Mouse (Mus musculus) cerebellum, adult 8-10 months (tissue): Measurements from ENCODE around the gene Krba1.
A peak's percentile ranks its signal among the peaks of the same experiment; 100 is the strongest.

Source experiments
- DNase-seq: peaks from one replicate; pipeline ENCODE4 v3.0.0; 2022

Gene Krba1

DNA sequence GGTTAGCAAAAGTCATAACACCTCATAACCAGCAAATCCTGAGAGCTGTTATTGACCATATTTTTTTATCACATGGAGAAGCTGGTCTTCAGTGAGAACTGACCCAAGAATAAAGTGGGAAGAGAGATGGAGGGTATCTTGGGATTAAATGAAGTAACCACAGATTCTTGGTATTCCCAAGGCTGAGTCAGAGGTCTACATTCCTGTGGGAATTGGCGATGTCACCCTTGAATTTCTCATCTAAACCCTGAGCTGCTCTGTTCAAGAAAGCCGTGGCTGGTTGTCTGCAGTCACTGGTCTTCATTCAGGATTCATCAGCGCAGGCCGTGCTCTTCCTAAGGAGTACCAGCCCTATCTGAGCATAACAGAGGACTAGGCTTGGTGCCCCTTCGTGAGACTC lies 31.6 kb downstream of the Krba1 start:
- no peak for DNase-seq

DNA sequence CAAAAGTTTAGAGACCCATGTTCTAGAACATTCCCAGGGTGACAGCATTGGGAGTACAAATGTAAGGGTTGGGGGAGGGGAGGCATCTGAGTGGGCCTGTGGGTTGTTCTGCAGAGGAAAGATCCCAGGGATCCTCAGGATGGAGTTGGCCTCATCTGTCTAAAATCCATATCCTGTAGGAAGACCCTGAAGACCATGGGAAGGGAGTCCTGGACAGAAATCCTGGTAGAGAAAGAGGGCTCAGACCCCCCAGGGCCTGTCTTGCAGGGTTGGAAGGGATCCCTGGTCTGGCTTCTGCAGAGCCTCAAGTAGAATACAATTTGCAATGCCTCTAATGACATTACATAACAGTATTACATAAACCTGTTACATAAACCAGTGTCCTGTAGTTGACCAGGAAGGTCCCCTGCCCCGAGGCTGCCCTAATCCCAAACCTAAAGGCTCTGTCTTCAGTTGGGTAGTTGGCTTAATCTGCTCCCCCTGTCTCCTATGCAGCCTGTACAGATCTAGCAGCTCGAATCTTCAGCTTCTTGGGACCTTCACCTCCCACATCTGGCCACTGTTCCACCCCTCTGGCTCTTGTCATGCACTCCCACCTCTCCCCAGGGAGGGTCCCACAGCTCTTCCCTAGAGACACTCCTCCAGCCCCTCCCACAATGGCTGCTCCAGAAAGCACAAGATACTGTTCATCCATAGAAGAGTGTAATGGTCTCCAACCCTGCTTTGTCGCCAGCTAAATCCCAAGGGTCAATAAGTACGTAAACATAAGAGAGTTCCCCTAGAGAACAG lies 33.6 kb downstream of the Krba1 start:
- DNase-seq, result no peak

DNA sequence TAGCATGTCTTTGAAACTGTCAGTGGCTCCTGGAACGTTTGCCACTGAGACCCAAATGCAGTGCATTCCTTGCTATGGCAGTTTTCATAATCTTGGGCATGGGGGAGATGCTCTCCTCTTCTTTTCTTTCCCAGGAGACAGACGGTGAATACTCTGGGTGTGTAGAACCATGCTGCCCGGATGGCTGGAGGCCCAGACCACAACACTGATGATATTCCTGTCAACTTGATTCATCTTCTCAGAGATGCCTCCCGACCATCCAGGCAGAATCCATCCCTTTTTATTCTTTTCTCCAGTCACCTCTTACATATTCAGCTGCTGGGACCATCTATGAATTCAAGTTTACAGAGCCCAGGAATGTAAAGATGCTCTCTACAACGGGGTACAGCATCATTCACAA lies 35.4 kb downstream of the Krba1 start:
- no peak for DNase-seq

DNA sequence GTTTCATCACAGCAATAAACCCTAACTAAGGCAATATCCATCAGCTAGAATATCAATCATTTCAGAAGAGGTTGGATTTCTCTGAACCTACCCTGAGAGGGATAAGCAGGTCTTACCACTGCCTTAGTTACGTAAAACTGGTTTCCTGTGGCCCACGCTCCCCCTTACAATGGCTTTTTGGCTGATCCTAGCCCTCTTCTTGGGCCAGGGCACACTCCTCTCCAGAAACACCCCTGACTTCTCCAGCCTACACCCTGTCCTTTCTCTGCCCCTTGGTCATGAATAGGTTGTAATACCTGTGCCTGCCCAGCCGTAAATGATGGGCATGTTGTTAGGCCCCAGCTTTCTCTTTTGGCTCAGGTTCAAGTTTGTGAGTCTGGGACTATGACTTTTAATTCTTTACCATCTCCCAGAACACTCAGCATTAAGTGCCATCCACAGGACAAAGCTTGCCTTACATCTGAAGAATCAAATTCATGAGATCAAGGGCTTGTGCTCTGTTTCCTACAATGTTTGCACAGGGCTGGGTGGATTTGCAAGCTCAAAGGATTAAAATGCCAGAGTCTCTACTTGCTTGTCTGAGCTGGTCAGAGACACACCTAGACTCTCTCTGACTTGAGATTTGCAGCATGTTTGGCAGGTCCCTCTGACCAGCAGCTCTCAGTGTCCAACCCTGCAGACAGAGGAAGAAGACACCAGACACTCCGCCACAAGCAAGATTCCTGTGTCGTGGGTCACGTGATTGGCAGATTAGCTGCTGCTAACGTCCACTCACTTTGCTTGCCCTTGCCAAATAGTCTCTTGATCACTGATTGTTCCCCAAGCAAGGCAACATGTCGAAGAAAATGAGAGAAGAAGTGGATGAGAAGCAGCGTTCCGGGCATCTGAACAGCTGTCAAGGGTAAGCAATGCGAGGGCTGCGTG lies 37.8 kb downstream of the Krba1 start:
- DNase-seq, result no peak

DNA sequence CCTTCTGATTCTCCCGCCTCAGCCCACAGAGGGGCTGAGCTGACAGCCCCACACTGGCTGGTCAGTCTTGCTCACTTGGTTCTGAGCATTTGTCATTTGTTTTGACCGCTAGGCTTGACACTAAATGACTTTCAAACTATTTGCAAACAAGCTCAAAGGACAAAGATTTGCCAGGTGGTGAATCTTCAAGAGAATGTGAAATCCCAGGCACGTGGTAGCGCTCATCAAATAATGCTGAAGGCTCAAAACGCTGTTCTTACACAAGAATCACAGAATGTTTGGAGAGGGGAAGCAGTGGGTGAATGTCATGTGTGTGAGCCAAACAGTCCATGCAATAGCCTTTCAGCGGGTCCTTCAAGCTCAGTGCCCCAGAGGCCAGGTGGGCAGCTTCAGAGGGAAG lies 39.3 kb downstream of the Krba1 start:
- DNase-seq, result no peak

DNA sequence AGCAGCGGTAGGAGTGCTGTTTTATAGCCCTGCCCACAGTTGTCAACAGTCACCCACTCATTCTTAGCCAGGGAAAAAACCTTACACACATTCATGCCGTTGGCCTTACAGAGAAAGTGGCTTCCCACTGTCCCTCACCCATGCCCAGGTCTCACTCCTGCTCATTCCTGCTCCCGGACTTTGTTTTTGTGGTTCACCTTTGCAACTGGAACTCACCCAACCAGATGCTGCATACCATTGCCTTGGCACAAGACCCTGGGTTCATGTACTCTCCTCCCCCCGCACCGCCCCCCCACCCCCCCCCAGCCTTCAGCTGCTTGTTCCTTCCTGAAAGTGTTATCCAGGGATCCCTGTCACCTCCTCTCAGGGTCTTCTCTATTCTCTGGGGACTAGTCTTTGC lies 39.7 kb downstream of the Krba1 start:
- DNase-seq, result no peak

DNA sequence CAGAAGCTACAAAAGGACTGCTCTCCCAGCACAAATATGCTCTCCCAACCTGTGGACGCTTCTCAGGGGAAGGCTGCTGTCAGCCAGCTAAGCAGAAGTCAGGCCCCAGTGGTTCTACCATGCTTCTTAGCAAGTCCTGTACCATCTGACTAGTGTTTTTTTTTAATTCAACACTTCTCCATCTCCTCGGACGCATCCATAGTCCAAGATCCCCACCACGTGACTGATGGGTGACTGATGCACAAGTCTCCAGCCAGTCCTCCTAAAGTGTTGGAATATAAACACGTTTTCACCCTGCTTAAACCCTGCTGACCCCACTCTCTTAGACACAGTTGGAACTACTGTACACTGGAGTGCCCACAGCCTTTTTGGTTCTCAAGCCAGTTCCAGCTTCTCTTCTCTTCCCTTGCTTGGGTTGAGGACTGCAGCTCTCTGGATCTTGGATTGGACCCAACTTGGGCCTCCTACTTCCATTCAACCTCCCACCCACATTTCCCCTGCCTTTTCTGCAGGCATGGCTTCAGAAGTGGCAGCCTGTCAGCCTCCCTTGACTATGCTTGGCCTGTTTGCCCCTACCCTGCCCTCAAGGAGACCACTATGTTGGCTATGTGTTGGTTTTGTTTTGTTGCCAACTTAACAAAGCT lies 40.4 kb downstream of the Krba1 start:
- no peak for DNase-seq

DNA sequence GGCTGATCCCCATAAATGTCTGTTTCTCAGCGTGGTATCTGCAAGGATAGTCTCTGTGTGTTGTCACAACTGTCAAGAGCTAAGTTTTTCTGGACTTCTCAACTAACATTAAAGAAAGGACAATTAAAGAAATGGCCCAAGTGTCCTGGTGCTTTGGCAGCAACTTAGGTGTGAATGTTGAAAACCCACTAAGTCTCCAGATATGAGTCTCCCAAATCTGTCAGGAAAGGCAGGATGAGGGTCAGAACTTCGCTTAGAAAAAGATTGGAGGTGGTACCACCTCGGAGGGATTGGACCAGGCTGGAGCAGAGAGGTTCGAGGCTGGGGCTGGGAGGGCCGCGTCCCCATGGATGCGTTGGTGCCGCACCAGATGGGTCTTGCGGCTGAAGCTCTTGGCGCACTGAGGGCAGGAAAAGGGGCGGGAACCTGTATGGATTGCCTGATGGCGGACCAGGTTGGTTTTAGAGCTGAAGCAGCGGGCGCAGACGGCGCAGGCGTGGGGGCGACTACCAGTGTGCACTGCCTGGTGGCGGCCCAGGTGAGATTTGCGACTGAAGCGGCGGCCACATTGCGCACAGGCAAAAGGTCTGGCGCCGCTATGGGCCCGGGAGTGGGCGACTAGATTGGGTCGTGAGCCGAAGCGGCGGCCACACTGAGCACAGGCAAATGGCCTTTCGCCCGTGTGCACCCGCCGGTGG lies 42.4 kb downstream of the Krba1 start:
- no peak for DNase-seq

DNA sequence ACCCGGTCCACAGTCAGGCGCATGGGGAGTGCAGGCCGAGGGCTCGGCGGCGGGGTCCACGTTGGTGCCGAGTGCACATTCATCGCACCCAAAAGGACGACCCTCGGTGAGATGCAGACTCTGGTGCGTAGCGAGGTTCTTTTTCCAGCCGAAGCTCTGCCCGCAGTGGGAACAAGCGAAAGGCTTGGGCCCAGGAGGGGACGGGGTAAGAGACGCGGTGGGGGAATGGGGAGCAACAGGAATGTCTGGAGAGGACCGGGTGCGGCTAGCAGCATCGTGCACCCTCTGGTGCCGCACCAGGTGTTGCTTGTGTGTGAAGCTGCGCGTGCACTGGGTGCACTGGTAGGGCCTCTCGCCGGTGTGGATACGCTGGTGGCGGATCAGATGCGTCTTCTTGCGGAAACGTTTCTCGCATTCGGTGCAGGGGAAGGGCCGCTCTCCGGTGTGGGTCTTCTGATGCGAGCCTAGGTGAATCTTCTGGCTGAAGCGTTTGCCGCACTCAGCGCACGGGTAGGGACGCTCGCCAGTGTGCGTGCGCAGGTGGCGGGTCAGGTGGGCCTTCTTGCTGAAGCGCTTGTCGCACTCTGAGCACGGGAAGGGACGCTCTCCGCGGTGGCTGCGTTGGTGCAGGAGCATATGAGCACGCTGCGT lies 43.2 kb downstream of the Krba1 start:
- no peak for DNase-seq

DNA sequence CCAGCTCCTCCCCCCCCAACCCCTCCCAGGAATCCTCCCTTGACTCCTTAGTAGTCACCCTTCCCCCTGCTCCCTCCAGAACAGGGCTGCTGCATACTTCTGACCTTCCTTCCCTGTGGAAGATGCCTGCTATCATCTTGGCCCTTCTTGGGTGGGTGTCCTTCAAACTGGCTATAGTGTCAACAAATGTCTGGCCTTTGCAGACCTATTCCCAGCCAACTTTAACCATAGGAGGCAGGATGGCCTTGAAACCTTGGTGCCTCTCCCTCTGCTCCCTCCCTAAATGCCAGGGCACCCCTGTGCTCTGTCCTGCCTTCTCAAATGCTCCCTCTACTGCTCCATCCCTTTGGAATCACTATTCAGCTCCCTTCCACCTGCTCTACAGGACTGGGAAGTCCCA lies 44.3 kb downstream of the Krba1 start:
- no peak for DNase-seq

DNA sequence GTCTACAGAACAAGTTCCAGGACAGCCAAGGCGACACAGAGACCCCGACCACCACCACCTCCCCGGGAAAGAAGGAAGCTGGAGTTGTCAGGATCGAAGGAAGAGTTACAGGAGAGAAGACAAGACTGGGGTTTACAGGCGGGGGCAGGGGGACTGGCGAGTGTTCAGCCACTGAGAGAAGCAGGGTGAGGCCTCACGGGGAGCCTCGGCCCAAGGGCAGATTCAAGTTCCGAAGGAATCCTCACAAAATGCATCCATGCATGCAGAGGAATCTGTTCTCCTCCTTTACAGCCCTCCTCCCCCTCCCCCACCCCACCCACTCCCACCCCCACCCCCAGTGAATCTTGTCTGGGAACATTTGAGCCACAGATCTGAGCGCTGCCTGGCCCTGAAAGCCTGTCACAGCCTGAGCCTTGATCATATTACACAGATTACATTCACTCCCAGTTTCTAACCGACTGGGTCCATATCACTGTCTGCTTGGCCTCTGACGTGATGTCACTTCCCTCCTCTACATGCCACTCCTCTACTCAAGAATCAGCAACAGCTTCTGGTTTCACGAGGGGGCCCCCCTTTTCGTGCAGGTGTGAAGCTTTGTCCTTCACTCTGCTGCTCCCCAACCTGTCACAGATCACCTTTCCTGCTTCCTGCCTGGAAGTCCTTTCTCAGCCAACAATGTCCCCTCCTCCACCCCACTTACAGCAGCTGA lies 45.1 kb downstream of the Krba1 start:
- no peak for DNase-seq

DNA sequence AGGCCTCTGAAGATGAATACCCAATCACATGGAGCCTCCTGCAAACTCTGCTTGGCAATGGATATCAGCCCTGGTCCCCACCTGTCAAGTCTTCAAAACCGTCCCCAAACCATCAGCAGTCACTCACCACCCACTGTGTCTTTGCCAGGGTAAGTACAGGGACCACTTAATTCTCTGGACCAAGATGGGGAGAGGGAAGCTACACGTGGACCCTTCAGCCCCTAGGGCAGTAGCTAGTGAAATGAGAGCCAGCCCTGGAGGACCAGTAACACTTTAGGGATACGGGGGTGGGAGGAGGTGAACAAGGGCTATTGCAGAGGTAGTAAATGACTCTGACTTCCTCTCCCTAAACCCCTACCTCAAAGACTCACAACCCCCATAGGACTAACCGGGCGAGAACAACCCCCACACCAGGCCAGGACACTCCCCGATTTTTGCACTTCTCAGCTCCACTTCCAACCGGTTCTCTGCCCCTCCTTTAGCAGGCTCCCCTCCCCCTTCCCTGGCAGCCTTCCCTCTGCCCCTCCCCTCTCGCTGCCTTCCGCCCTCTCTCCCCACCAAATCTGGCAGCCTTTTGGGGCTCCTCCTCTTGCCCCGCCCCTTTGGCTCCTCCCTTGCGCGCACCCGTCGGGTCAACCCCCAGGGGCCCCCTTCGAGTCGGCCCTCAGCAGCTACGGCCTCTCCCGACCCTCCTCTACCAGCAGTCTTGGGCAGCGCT lies 48.4 kb downstream of the Krba1 start:
- peak; percentile 89 for DNase-seq

DNA sequence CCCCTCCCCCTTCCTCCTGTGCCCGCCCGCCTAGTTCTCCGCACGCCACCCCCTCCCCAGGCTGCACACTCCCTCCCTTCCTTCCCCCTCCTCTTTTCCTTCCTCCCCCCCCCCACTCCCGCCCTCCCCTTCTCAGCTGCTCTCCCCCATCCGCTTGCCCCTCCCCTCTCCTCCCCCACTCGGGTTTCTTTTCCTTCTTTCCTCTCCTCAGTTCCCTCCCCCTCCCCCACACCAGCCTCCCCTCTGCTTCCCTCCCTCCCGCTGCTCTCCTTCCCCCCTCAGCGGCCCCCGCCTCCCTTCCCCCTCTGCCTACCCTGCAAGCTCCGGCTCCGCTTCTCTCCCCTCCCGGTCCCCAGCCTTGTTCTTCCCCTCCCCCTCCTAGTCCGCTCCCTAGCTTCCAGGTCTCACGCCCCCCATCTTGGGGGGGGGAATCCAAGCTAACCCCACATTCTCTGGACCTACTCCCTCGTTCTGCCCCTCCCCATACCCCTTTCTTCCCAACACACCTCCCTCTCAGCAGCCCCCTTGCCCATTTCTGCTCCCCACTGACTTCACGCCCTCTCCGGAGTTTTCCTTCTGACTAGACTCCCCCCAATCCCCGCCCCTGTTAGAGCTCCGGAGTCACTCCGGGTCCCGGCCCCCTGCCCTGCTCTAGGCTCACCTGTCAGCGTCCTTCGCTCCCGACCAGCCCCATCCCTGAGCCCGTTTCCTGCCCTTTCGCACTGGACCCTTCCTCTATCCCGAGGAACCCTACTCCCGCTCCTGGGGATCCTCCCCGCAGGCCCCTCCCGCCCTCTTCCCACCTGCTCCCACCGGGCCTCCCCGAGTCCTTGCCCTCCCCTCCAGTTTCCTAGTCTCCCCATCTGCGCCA lies 49.2 kb downstream of the Krba1 start:
- DNase-seq, result peak; percentile 56

DNA sequence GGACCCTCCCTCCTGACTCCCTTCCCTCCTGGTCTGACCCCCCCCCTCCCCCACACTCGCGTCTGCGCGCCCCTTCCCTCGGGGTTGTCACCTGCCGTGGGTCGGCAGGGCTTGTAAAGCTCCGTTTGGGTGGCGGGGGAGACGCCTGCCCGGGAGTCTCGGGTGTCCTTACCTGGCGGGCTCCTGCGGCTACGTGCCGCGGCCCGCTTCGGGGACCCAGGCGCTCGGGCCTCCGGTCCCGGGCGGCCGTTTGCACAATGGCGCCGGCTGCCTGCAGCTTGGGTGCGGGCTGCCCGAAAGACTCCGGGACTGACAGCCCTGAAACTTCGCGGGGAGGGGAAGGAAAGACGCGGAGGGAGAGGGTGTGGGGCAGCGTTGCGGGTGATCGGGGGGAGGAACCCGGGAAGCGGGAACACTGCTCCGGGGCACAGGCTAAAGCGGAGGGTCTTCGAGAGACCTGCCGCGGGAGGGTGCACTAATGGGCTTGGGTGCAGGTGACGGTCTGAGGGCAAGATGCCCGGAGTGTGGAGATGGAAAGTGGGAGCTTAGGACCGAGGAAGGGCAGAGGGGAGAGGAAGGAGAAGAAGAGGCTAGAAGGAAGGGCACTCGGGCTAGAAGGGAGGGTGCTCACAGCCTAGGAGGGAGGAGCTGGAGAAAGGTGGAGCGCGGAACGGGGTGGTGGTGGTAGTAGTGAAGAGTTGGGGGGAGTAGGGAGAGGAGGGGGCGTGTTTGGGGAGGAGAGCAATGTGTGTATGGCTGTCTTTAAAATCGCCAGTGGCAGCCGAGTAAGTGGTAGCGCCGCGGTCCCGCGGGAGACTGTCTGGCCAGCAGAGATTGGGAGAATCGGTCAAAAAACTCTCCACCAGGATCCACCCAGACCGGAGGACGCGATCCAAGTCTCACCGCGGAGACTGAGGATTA lies 50.1 kb downstream of the Krba1 start, which contains the start of gene Zfp467:
Gene Zfp467 (minus strand): TSS at position 645 of the 921 bp plus-strand sequence.
- DNase-seq, result peak; percentile 71

DNA sequence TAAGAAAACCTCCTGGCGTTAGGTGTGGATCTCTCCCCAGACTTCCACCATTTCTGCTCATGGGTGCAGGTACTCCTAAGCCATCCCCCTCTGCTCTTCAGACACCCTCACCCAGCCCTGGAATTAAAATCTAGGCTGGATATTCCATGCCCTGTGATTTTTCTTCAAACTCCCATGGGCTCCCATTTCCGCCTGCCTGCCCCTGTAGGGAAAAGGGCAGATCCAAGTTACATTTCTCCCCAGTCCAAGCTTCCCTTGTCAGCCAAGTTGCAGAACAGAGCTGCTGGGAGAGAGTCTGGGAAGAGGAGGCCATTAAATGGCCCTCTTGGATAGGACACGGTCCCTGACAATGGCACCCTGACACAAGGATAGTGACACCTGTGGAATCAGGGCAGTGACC lies 50.9 kb downstream of the Krba1 start:
- DNase-seq, result no peak

DNA sequence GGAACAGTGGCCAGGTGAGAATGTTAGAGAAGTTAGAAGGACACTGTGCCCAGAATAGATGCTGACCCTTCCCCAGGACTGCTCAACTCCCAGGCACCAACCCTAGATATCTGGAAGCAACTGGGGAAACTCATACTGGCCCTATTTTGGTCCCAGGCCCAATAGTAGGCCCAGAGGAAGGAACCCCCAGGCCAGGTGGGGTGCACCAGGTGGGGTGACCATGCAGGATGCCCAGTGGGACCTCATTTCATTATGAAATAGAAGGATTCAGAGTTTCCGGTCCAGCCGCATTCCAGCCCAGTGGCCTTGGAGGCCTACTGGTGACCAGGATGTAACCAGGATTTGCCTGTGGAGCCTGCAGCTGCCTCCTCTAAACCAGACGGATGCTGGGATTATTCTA lies 51.5 kb downstream of the Krba1 start:
- no peak for DNase-seq

DNA sequence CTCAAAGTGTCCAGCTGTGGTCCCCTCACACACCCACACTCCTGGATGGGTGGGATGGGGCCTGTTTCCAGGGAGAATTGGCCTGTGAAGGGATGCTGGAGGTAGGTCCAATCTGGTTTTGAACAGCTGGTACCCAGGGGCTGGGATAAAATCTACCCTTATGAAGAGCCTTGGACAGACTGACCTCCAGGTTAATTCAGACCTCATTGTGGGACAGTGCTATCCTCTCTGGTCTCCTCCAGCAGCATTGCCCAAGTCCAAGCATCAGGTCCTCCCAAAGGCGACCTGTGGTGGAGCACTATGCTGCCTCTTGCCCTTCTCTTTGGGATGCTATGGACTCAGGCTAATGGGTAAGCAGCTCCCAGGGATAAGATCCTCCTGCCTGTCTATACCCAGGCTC lies 52.5 kb downstream of the Krba1 start, which contains the start of gene Sspo:
Gene Sspo (plus strand): TSS at position 301 of the 400 bp plus-strand sequence.
- no peak for DNase-seq

DNA sequence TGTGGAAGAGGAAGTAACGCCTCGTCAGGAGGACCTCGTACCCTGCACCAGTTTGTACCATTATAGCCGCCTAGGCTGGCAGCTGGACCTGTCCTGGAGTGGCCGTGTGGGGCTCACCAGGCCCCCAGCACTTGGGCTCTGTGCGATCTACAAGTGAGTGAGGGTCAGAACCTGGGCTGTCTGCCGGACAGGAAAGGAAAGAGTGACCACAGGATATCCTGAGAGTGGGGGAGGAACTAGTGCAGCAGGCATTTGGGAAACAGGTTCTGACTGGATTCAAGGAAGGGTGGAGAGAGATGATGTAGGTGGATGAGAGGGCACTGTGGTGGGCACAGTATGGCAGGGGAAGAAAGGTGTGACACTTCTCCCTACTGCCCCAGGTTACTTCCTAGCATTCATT lies 53.1 kb downstream of the Krba1 start:
- DNase-seq, result no peak

DNA sequence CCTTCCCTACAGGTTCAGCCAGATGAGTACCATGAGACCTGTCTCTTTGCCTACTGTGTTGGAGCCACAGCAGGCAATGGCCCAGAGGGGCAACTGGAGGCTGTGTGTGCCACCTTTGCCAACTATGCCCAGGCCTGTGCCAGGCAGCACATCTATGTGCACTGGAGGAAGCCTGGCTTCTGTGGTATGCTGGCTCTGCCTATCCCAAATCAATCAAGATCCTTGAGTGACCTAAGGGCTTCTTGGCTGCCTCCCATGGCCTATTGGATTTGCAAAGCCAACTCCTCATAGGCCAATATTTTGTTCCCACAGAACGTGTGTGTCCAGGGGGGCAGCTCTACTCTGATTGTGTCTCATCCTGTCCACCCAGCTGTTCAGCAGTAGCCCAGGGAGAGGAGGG lies 56.8 kb downstream of the Krba1 start:
- DNase-seq, result no peak
